Mouse (Mus musculus) heart, embryonic 14.5 days (tissue): ENCODE results near the gene Card9. TPM values are rescaled to one million over a fixed set of nuclear protein-coding genes. Genes with fewer than 3 reads are reported as not detected.
A peak's percentile ranks its signal among the peaks of the same experiment; 100 is the strongest.

Experiments used
- ATAC-seq: fragments of 200-750 bp; cut with Nextera tagmentation; 2 replicates; pipeline ENCODE4 v1.8.0; 2017; ENCODE audit warnings: low read depth, moderate TSS enrichment; ENCODE audit not compliant: insufficient number of reproducible peaks, insufficient read depth, low FRiP score
- H3K27ac ChIP-seq, 2 experiments: fragments of 200-500 bp in 1 of 2; fragments of 300-500 bp in 1 of 2; sonication (generic) in 1 of 2; replicated peaks in 1 of 2; 2 replicates each; pipeline ENCODE4 v1.5.1; 2012 to 2014; ENCODE audit warnings: low read depth in 2 of 2, low read length in 2 of 2, control low read depth in 1 of 2, mild to moderate bottlenecking in 1 of 2, mixed read lengths in 1 of 2; ENCODE audit not compliant: control insufficient read depth in 1 of 2, insufficient read depth in 1 of 2
- H3K27me3 ChIP-seq: fragments of 300-500 bp; sonication (generic); 2 replicates; pipeline ENCODE4 v1.6.1; 2014; ENCODE audit warnings: mild to moderate bottlenecking, low read length, control low read depth; ENCODE audit not compliant: control insufficient read depth, insufficient read depth
- H3K36me3 ChIP-seq: fragments of 300-500 bp; sonication (generic); 2 replicates; pipeline ENCODE4 v1.6.1; 2014; ENCODE audit warnings: mild to moderate bottlenecking, control low read depth, low read length, mixed read lengths; ENCODE audit not compliant: control insufficient read depth, insufficient read depth
- H3K4me1 ChIP-seq, 2 experiments: fragments of 200-500 bp in 1 of 2; fragments of 300-500 bp in 1 of 2; sonication (generic) in 1 of 2; 2 replicates each; pipeline ENCODE4 v1.6.1; 2012 to 2014; ENCODE audit warnings: low read length in 2 of 2, control low read depth in 1 of 2, mixed read lengths in 1 of 2; ENCODE audit not compliant: control insufficient read depth in 2 of 2, insufficient read depth in 2 of 2
- H3K4me2 ChIP-seq: fragments of 300-500 bp; sonication (generic); 2 replicates; pipeline ENCODE4 v1.6.1; 2014; ENCODE audit warnings: mild to moderate bottlenecking, low read length
- H3K4me3 ChIP-seq, 2 experiments: fragments of 200-500 bp in 1 of 2; fragments of 300-500 bp in 1 of 2; sonication (generic) in 1 of 2; 2 replicates each; pipeline ENCODE4 v1.5.1; 2012 to 2014; ENCODE audit warnings: low read length in 2 of 2, mild to moderate bottlenecking in 2 of 2, control low read depth in 1 of 2, low read depth in 1 of 2, moderate library complexity in 1 of 2; ENCODE audit not compliant: control insufficient read depth in 1 of 2, insufficient read depth in 1 of 2
- H3K9ac ChIP-seq: fragments of 300-500 bp; sonication (generic); 2 replicates; pipeline ENCODE4 v1.6.1; 2014; ENCODE audit warnings: mild to moderate bottlenecking, low read length
- H3K9me3 ChIP-seq: fragments of 300-500 bp; sonication (generic); 2 replicates; pipeline ENCODE4 v1.6.1; 2016; ENCODE audit warnings: low read length, control low read depth; ENCODE audit not compliant: control insufficient read depth
- WGBS: fragments of 180-500 bp; shearing (Covaris S2); extraction: QIAGEN DNeasy Blood & Tissue Kit; methylation state at CpG from one replicate; pipeline ENCODE4 v1.1.7; 2014; 5-methylcytosine and 5-hydroxymethylcytosine counted together
- polyA plus RNA-seq: library from polyadenylated mRNA; unstranded; fragments of >200 nt; fragmentation: Nextera tagmentation; extraction: Ambion mirVana; gene quantifications from 2 replicates; pipeline ENCODE4 v1.2.1, GENCODE M21; 2014

Gene Card9
- 0.57 and 0.61 TPM in 2 replicates for polyA plus RNA-seq

GRCm38 (mm10) chr2:26360772-26361171 lies at the start of gene Card9:
TSS of gene Card9 (minus strand) at chr2:26360918.
- no peak for ATAC-seq
- Histone ChIP-seq H3K4me3 (no peak within 1 kb of the TSS), H3K27me3 (no peaks in the 10 kb centered on the region), H3K4me2 (no peak within 1 kb of the TSS), H3K9me3 (no peaks in the 10 kb centered on the region), H3K36me3 (peaks cover 34% of the 10 kb centered on the region), H3K9ac (no peak within 1 kb of the TSS), H3K4me1 (peaks cover 8 to 16% of the 10 kb centered on the region in 2 experiments), H3K27ac (no peak within 1 kb of the TSS)
- 37% methylated on average over 3 of the region's 3 CpGs for WGBS

GRCm38 (mm10) chr2:26410091-26410490 lies 49.4 kb upstream of the Card9 start:
- ATAC-seq: no peak
- Histone ChIP-seq H3K27ac (no peak overlapping the region), H3K36me3 (peaks cover 60% of the 10 kb centered on the region), H3K9ac (no peak overlapping the region), H3K4me3 (no peak overlapping the region), H3K27me3 (no peaks in the 10 kb centered on the region), H3K4me1 (peaks cover 14 to 28% of the 10 kb centered on the region in 2 experiments; a peak in 3 of 4 replicates), H3K4me2 (no peak overlapping the region), H3K9me3 (no peaks in the 10 kb centered on the region)
- 57% methylated on average over 5 of the region's 5 CpGs for WGBS

- H3K27ac ChIP-seq: no peak overlapping the region
- H3K36me3 ChIP-seq: peaks cover 53% of the 10 kb centered on the region
- ATAC-seq: no peak
- peaks cover 14 to 28% of the 10 kb centered on the region in 2 experiments; a peak in 3 of 4 replicates for H3K4me1 ChIP-seq
- no peak overlapping the region for H3K9ac ChIP-seq
- 60% methylated on average over 3 of the region's 3 CpGs for WGBS
- no peaks in the 10 kb centered on the region for H3K9me3 ChIP-seq
- H3K27me3 ChIP-seq: no peaks in the 10 kb centered on the region
- peak overlapping the region in 1 of 2 experiments; percentile 94; a peak in 1 of 4 replicates for H3K4me3 ChIP-seq
- peak overlapping the region; percentile 95 for H3K4me2 ChIP-seq
Observed at GRCm38 (mm10) chr2:26409362-26409761, 48.6 kb upstream of the Card9 start.

GRCm38 (mm10) chr2:26408515-26409356 lies 48.0 kb upstream of the Card9 start, which contains the start of gene Inpp5e:
TSS of gene Inpp5e (minus strand) at chr2:26409203.
- Histone ChIP-seq H3K27ac (peak within 1 kb of the TSS; percentile 46 to 83), H3K36me3 (peaks cover 47% of the 10 kb centered on the region), H3K4me2 (peak within 1 kb of the TSS; percentile 95), H3K4me3 (peak within 1 kb of the TSS; percentile 94 to 98), H3K9ac (peak within 1 kb of the TSS; percentile 97), H3K4me1 (peaks cover 14 to 28% of the 10 kb centered on the region in 2 experiments; a peak in 3 of 4 replicates), H3K9me3 (no peaks in the 10 kb centered on the region), H3K27me3 (no peaks in the 10 kb centered on the region)
- under 1% methylated on average over 57 of the region's 57 CpGs for WGBS
- ATAC-seq: peak; percentile 91

- no peak overlapping the region for H3K4me2 ChIP-seq
- H3K27me3 ChIP-seq: no peaks in the 10 kb centered on the region
- no peak overlapping the region for H3K27ac ChIP-seq
- no peak overlapping the region for H3K9ac ChIP-seq
- no peak for ATAC-seq
- peaks cover 45% of the 10 kb centered on the region for H3K36me3 ChIP-seq
- 69% methylated on average over 8 of the region's 8 CpGs for WGBS
- H3K4me1 ChIP-seq: peaks cover 12 to 27% of the 10 kb centered on the region in 2 experiments; a peak in 3 of 4 replicates
- no peaks in the 10 kb centered on the region for H3K9me3 ChIP-seq
- H3K4me3 ChIP-seq: no peak overlapping the region
Observed at GRCm38 (mm10) chr2:26403306-26403705, 42.6 kb upstream of the Card9 start.

GRCm38 (mm10) chr2:26402265-26402664 lies 41.5 kb upstream of the Card9 start:
- no peaks in the 10 kb centered on the region for H3K27me3 ChIP-seq
- no peak overlapping the region for H3K9ac ChIP-seq
- no peak overlapping the region for H3K4me3 ChIP-seq
- H3K27ac ChIP-seq: no peak overlapping the region
- WGBS: 82% methylated on average over 1 of the region's 1 CpGs
- H3K4me1 ChIP-seq: peaks cover 6 to 16% of the 10 kb centered on the region in 2 experiments; a peak in 3 of 4 replicates
- ATAC-seq: no peak
- H3K36me3 ChIP-seq: peaks cover 55% of the 10 kb centered on the region
- H3K4me2 ChIP-seq: no peak overlapping the region
- no peaks in the 10 kb centered on the region for H3K9me3 ChIP-seq

- Histone ChIP-seq H3K27ac (no peak overlapping the region), H3K9ac (no peak overlapping the region), H3K4me2 (no peak overlapping the region), H3K4me3 (no peak overlapping the region), H3K9me3 (no peaks in the 10 kb centered on the region), H3K27me3 (no peaks in the 10 kb centered on the region), H3K4me1 (peaks cover 0 to 4% of the 10 kb centered on the region in 2 experiments; a peak in 2 of 4 replicates), H3K36me3 (peaks cover 62% of the 10 kb centered on the region)
- no peak for ATAC-seq
- 85% methylated on average over 4 of the region's 4 CpGs for whole genome bisulfite sequencing
Observed at GRCm38 (mm10) chr2:26401023-26401422, 40.3 kb upstream of the Card9 start.
